Mouse (Mus musculus) forebrain, embryonic 10.5 days (tissue): ENCODE results near the gene Slc18b1. TPM values are rescaled to one million over a fixed set of nuclear protein-coding genes. Genes with fewer than 3 reads are reported as not detected.

Experiments
- DNase-seq: peaks from one replicate; pipeline ENCODE4 v3.0.0-alpha.2; 2017; ENCODE audit warnings: low spot score; ENCODE audit errors: extremely low spot score
- H3K27ac ChIP-seq: fragments of 300-500 bp; sonication (generic); 2 replicates; pipeline ENCODE4 v1.5.1; 2016; ENCODE audit warnings: mild to moderate bottlenecking
- H3K27me3 ChIP-seq: fragments of 300-500 bp; sonication (generic); 2 replicates; pipeline ENCODE4 v1.6.1; 2016; ENCODE audit warnings: mild to moderate bottlenecking; ENCODE audit not compliant: poor library complexity, severe bottlenecking
- H3K36me3 ChIP-seq: fragments of 300-500 bp; sonication (generic); replicated peaks from 2 replicates; pipeline ENCODE4 v1.6.1; 2016; ENCODE audit warnings: mild to moderate bottlenecking, moderate library complexity
- H3K4me1 ChIP-seq: fragments of 300-500 bp; sonication (generic); 2 replicates; pipeline ENCODE4 v1.6.1; 2016
- H3K4me3 ChIP-seq: fragments of 300-500 bp; sonication (generic); 2 replicates; pipeline ENCODE4 v1.5.1; 2016; ENCODE audit warnings: mild to moderate bottlenecking, moderate library complexity
- H3K9me3 ChIP-seq: fragments of 300-500 bp; sonication (generic); 2 replicates; pipeline ENCODE4 v1.6.1; 2016; ENCODE audit warnings: mild to moderate bottlenecking, moderate library complexity
- WGBS: fragments of 180-500 bp; shearing (Covaris S2); methylation state at CpG from one replicate; pipeline ENCODE4 v1.1.7; 2016; 5-methylcytosine and 5-hydroxymethylcytosine counted together
- polyA plus RNA-seq: library from polyadenylated mRNA; unstranded; fragments of >200 nt; fragmentation: Nextera tagmentation; extraction: Ambion mirVana; gene quantifications from 2 replicates; pipeline ENCODE4 v1.2.1, GENCODE M21; 2016

Slc18b1 gene
- polyA plus RNA-seq, 1 experiment from 2014 or later = 12.4 TPM

- Histone ChIP-seq H3K27me3 (no peaks in the 10 kb centered on the region), H3K9me3 (no peaks in the 10 kb centered on the region), H3K4me1 (peaks cover 41% of the 10 kb centered on the region), H3K36me3 (peaks cover 41% of the 10 kb centered on the region), H3K4me3 (peak within 1 kb of the TSS; percentile 88), H3K27ac (peak within 1 kb of the TSS; percentile 92)
- DNase-seq = peak; percentile 98
- WGBS = under 1% methylated on average over 51 of the region's 51 CpGs
Observed at GRCm38 (mm10) chr10:23787062-23787821, 9.5 kb upstream of the Slc18b1 start, which contains the start of gene Rps12. Gene Rps12, minus strand, starts transcription at chr10:23787275.

DNA sequence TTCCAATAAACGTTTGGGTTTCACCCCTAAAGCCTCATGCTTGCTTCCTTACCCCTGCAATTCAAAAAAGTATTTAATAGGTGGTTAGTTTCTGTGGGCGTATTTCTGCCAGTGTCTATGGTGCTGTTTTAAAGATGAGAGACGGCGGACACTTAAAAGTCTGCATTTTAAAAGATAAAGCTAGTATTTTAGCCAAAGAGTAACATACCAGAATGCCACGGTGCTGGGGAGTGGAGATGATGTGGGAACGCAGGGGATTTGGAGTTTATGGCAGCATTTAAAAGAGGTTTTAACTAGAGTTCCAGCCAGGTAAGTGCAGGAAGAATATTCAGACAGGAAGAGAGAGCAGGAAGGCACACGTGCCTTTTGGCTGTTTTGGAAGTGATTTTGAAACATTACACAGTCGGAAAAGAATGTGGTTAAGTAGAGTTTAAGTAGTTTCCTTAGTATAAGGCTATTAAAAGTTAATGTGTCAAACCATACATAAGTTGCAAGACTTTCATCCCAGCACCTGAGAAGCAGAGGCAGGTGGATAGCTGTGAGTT, 8.7 kb upstream of the Slc18b1 start:
- Histone ChIP-seq H3K4me1 (peaks cover 41% of the 10 kb centered on the region), H3K27ac (peak overlapping the region; percentile 92), H3K36me3 (peaks cover 36% of the 10 kb centered on the region), H3K4me3 (peak overlapping the region; percentile 88), H3K27me3 (no peaks in the 10 kb centered on the region), H3K9me3 (no peaks in the 10 kb centered on the region)
- WGBS = 14% methylated on average over 8 of the region's 8 CpGs
- no peak for DNase-seq

DNA sequence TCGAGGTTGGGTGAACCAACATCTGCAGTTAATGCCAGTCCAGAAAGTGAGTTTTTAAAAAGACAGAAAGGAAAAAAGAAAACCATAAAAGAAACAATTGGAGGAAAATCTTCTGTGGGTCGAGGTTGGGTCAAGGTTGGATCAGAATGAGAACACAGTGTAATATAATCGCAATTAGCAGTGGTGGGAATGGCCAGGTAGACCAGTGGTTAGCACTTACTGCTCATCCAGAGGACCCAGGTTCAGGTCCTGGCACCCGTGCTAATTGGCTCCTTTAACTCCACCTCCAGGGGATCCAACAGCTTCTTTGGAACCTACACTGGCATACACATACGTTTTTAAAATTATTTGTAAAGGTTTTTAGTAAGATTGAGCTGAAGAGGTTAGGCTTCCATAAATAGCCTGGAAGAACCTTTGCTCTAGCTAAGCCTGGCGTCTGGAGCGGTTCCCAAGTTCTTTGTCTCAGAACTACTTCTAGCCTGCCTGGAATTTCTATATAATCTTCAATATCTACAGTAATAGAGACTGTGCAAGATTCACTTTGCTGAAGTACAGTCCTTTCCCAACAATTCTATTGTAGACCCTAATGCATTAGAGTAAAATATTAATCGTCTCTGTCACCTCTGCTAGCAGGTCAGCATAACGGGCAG, 790 bp upstream of the Slc18b1 start:
- Histone ChIP-seq H3K4me3 (peak overlapping the region; percentile 62), H3K27me3 (no peaks in the 10 kb centered on the region), H3K27ac (peak overlapping the region; percentile 87; the same call in 1 of the 2 replicates), H3K36me3 (peaks cover 2% of the 10 kb centered on the region), H3K9me3 (no peaks in the 10 kb centered on the region), H3K4me1 (peaks cover 34% of the 10 kb centered on the region)
- DNase-seq = no peak
- 62% methylated on average over 9 of the region's 9 CpGs for WGBS

- DNase-seq = no peak
- Histone ChIP-seq H3K9me3 (no peaks in the 10 kb centered on the region), H3K27me3 (no peaks in the 10 kb centered on the region), H3K36me3 (peaks cover 18% of the 10 kb centered on the region), H3K4me1 (peaks cover 34% of the 10 kb centered on the region), H3K4me3 (peak overlapping the region; percentile 62), H3K27ac (no peak overlapping the region)
- 14% methylated on average over 3 of the region's 3 CpGs for WGBS
Observed at GRCm38 (mm10) chr10:23797606-23798005, 820 bp downstream of the Slc18b1 start.

DNA sequence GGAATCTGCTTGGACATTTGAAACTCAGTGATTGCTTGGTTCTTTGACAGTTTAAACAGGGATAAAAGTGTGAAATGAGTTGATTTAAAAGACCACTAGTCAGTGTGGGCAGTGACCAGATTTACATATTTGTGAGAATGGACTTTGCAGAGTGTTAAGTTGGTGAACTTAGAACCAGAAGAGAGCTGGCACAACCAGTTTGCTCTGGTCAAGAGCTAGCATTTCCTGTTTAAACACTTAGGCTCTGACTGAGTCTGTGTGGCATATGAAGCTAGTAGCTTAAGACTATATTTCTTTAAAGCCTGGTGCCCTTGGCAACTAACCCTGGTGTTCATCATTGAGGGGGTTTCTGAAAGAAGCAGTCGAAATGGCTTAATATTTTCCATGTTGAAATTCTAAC, 1.4 kb downstream of the Slc18b1 start:
- 92% methylated on average over 1 of the region's 1 CpGs for WGBS
- no peak for DNase-seq
- H3K27me3 ChIP-seq = no peaks in the 10 kb centered on the region
- peak overlapping the region; percentile 62 for H3K4me3 ChIP-seq
- peaks cover 20% of the 10 kb centered on the region for H3K36me3 ChIP-seq
- H3K9me3 ChIP-seq = no peaks in the 10 kb centered on the region
- peaks cover 34% of the 10 kb centered on the region for H3K4me1 ChIP-seq
- no peak overlapping the region for H3K27ac ChIP-seq

DNA sequence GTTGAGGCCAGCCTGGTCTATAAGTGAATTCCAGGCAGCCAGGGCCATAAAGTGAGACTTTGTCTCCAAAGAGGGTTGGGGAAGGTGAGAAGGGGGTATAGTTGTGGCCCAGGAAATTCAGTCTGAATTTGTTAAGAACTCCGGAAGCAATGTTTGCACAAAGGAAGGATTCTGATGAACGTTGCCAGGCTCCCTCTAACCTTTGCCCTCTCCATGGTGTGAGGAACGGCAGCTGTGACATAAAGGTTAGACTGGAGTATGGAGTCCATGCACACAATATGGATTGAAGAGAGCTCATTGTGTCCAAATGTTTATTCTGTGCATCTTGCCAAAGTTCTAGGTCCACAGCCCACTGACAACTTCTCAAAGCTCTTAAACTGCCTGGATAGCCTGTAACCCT, 3.1 kb downstream of the Slc18b1 start:
- Histone ChIP-seq H3K9me3 (no peaks in the 10 kb centered on the region), H3K27ac (no peak overlapping the region), H3K4me1 (peaks cover 34% of the 10 kb centered on the region), H3K27me3 (no peaks in the 10 kb centered on the region), H3K36me3 (peaks cover 33% of the 10 kb centered on the region), H3K4me3 (no peak overlapping the region)
- 36% methylated on average over 3 of the region's 3 CpGs for WGBS
- no peak for DNase-seq

DNA sequence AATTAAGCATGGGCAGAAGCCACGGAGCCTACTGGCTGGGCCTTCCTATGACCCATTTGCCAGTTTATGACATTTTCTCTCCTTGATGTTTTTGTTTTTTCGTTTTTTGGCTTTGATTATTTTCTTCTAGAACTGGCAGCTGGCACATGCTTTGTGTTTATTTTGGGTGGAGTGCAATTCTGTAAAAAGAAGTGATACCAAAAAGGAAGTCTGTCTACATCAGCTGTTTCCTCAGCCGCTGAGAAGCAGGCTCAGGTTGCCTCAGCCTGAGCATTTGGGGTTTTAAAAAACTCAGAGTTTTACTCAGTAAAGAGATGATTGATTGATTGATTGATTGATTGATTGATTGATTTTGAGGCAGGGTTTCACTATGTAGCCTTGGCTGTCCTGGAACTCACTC, 6.1 kb downstream of the Slc18b1 start:
- no peaks in the 10 kb centered on the region for H3K27me3 ChIP-seq
- 83% methylated on average over 3 of the region's 3 CpGs for WGBS
- H3K4me1 ChIP-seq = peaks cover 21% of the 10 kb centered on the region
- no peaks in the 10 kb centered on the region for H3K9me3 ChIP-seq
- no peak for DNase-seq
- peaks cover 45% of the 10 kb centered on the region for H3K36me3 ChIP-seq
- no peak overlapping the region for H3K27ac ChIP-seq
- no peak overlapping the region for H3K4me3 ChIP-seq

GRCm38 (mm10) chr10:23804665-23805064, 7.9 kb downstream of the Slc18b1 start:
- H3K27me3 ChIP-seq = no peaks in the 10 kb centered on the region
- no peak overlapping the region for H3K27ac ChIP-seq
- H3K4me1 ChIP-seq = peaks cover 14% of the 10 kb centered on the region
- H3K4me3 ChIP-seq = no peak overlapping the region
- DNase-seq = no peak
- peaks cover 49% of the 10 kb centered on the region for H3K36me3 ChIP-seq
- H3K9me3 ChIP-seq = no peaks in the 10 kb centered on the region
- 72% methylated on average over 3 of the region's 3 CpGs for WGBS

DNA sequence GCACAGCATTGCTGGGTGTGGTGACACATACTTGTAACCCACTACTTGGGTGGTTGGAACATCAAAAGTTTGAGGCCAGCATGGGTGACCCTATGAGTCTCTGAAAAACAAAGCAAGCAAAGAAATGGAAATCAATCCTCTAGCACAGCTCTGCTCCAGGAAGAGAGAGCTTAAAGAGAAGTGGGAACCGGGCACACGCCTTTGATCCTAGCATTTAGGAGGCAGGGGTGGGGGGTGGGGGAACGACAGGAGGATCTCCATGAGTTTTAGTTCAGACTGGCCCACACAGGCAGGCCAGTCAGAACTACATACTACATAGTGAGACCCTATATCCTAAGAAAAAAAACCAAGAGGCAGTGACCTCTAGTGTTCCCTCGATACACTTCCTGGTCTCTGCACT, 9.4 kb downstream of the Slc18b1 start:
- no peak overlapping the region for H3K27ac ChIP-seq
- 37% methylated on average over 4 of the region's 4 CpGs for WGBS
- DNase-seq = no peak
- peaks cover 45% of the 10 kb centered on the region for H3K36me3 ChIP-seq
- H3K4me3 ChIP-seq = no peak overlapping the region
- H3K27me3 ChIP-seq = no peaks in the 10 kb centered on the region
- H3K9me3 ChIP-seq = no peaks in the 10 kb centered on the region
- H3K4me1 ChIP-seq = 0 out of 2 replicates have a peak, but pooled peaks cover 8% of the 10 kb centered on the region

DNA sequence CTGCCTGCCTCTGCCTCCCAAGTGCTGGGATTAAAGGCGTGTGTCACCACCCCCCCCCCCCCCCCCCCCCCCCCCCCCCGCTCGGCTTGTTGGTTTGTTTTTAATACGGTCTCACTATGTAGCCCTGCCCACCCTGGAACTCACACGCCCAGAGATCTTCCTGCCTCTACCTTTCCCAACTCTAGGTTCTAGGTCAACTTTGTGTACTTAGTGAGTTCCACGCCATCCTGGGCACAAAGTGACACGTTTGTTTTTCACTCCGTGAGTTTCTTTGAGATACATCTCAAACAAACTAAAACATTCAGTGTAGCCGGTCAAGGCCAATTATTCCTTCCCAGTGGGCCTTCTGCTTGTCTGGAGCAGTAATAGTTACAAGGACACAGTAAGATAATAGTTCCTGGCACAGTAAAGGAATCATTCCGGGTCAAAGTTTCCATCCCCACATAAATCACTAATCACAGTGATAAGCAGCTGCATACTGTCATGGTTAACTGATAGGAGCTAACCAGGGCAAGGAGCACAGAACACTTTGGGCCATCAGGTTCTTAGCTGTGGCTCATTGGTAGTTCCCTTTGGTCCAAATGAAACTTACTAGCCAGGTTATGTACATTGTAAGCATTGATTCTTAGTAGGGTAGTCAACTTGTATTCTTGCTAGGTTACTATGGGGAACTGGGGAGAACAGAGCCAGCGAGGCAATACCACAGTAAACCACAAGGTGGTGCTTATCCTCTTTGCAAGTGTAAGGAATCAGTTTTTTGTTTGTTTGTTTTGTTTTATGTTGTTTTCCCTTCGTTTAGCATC, 15.1 kb downstream of the Slc18b1 start:
- no peaks in the 10 kb centered on the region for H3K9me3 ChIP-seq
- DNase-seq = peak; percentile 55
- H3K27ac ChIP-seq = no peak overlapping the region
- no peaks in the 10 kb centered on the region for H3K27me3 ChIP-seq
- peaks cover 10% of the 10 kb centered on the region for H3K36me3 ChIP-seq
- WGBS = 77% methylated on average over 9 of the region's 12 CpGs
- H3K4me1 ChIP-seq = peaks cover 10% of the 10 kb centered on the region
- H3K4me3 ChIP-seq = no peak overlapping the region

DNA sequence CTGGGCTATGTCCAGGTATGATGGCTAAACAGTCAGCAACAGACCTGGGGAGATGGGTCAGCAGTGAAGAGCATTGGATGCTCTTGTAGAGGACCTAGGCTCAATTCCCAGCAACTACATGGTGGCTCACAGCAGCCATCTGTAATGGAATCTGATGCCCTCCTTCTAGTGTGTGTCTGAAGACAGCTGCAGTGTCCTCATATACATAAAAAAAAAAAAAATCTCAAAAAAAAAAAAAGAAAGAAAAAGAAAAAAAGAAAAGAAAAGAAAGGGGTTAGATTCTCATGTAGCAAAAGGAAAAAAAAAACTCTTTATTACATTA, 15.6 kb downstream of the Slc18b1 start:
- Histone ChIP-seq H3K4me1 (peaks cover 10% of the 10 kb centered on the region), H3K36me3 (peaks cover 10% of the 10 kb centered on the region), H3K27me3 (no peaks in the 10 kb centered on the region)

GRCm38 (mm10) chr10:23812852-23813766, 16.3 kb downstream of the Slc18b1 start:
- 55% methylated on average over 11 of the region's 11 CpGs for WGBS
- Histone ChIP-seq H3K4me3 (no peak overlapping the region), H3K9me3 (no peaks in the 10 kb centered on the region), H3K27me3 (no peaks in the 10 kb centered on the region), H3K36me3 (peaks cover 16% of the 10 kb centered on the region), H3K4me1 (peaks cover 10% of the 10 kb centered on the region), H3K27ac (peak overlapping the region; percentile 66; the same call in 1 of the 2 replicates)
- peak; percentile 19 for DNase-seq

More for the DNA sequence above, 15.6 kb downstream of the Slc18b1 start:
- no peak overlapping the region for H3K27ac ChIP-seq
- DNase-seq = no peak
- no peaks in the 10 kb centered on the region for H3K9me3 ChIP-seq
- no peak overlapping the region for H3K4me3 ChIP-seq
